Mouse (Mus musculus) common myeloid progenitor, adult 5-6 weeks (primary cell): ENCODE data around the gene Lurap1l. TPM values are rescaled to one million over a fixed set of nuclear protein-coding genes. Genes with fewer than 3 reads are reported as not detected.
"Not testable (repeated sequence)": the region's sequence is repeated elsewhere in the genome, so short reads cannot be mapped to it uniquely, and the experiment has no call there.

Experiments used
- ATAC-seq: replicated peaks from 2 replicates; pipeline ENCODE4 v1.8.0; 2016; ENCODE audit warnings: low read depth, mild to moderate bottlenecking, moderate TSS enrichment, inconsistent platforms; ENCODE audit not compliant: poor library complexity, severe bottlenecking
- total RNA-seq: library from RNA; stranded (forward); fragments of 200-1000, 187-1606 nt; gene quantifications from 2 replicates; pipeline ENCODE4 v1.2.3, GENCODE M21; 2017

Gene Lurap1l
- total RNA-seq, 1 experiment from 2014 or later, result not detected

DNA sequence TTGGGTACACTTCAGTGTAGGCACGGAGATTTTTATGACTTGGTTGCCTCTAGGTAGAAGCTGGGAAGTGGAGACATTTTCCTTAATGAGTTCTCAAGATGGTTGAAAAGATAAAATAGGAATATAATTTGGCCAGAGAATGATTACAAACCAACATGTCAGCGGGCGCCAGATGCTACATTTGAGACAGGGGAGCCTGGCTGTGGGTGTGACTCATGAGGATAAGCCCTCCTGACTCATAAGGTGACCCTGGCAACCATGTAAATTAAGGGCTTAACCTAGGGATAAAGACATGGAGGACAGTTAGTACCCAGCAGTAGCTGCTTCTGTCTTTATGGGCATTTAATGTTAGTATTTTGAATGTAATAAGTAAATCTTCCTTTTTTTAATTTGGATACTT is 6.2 kb downstream of the Lurap1l start:
- ATAC-seq, result no peak

DNA sequence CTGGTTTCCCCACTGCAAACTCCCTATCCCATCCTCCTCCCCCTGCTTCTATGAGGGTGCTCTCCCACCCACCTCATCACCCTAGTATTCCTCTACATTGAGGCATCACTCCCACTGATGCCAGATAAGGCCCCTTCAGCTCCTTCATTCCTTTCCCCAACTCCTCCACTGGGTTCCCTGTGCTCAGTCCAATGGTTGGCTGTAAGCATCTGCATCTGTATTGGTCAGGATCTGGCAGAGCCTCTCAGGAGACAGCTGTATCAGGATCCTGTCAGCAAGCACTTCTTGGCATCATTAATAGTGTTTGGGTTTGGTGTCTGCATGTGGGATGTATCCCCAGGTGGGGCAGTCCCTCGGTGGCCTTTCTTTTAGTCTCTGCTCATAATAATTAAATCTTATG is 6.7 kb downstream of the Lurap1l start:
- not testable (repeated sequence) for ATAC-seq

DNA sequence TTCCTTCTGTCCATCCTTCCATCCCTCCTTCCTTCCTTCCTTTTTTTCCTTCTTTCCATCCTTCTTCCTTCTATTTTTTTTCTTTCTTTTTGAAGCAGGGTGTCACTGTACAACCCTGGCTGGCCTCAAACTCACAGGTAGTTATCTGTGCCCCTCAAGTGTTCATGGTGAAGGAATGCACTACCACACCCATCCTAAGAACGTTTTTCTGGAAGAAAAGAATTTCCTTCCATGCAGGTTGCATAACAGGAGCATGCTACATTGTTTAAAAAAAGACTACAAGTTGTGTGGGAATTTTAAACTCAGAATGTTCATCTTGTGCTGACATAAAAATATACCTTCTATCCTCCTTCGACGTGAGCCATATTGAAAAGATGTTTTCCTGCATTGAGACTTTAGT is 7.4 kb downstream of the Lurap1l start:
- no peak for ATAC-seq

DNA sequence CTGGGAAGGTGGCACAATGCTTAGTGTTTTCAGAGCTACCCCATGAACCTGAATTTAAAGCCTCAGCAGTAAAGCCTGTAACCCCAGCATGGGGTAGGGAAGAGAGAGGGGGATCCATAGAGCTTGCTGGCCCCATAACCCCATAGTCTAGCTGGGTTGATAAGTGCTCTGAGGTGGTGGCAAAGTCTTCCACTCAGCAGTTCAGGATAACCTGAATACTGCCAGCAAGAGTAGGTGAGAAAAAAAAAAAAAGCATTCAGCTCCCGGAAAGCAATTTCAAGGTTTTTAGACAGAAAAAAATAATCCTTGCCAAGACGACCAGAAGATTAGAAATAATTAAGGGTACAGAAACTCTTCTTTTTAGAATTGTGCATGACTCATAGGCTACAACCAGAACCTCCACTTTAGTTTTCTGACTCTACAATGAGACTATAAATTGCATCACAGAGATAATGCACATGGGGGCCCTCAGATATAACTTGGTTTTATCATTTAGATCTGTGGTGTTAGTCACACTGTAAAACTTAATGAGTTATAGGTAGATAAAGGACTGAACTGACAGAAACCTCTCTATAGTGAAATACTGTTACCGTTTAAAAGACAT is 8.2 kb downstream of the Lurap1l start:
- ATAC-seq, result no peak

DNA sequence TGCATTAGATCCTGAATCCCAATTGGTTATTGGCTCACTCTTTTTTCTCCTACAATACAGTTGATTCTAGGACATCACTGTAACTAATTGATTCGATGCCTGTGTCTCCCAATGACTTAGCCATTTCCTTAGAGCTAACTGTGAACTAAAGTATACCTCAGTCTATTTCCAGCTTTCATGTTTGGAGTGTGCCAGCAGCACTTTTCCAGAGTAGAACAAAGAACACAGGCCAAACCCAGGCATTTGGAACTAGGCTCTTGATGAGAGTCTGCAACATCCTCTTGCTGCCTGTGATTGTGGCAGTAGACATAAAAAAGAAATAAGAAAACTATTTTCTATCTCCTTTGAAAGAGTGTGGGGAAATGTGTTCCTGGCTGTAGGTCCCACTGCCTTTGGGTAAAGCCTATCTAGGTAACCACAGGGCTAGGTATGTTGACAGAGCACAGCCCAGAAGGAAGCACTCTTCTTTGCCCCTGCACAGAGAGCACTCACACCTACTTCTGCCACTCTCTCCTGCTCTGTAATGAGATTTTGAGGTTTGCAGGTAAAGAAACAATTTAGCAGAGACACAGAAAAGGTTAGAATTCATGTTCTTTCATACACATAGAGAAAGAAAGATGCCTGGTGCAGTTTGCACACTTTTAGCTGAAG is 8.9 kb downstream of the Lurap1l start:
- no peak for ATAC-seq

DNA sequence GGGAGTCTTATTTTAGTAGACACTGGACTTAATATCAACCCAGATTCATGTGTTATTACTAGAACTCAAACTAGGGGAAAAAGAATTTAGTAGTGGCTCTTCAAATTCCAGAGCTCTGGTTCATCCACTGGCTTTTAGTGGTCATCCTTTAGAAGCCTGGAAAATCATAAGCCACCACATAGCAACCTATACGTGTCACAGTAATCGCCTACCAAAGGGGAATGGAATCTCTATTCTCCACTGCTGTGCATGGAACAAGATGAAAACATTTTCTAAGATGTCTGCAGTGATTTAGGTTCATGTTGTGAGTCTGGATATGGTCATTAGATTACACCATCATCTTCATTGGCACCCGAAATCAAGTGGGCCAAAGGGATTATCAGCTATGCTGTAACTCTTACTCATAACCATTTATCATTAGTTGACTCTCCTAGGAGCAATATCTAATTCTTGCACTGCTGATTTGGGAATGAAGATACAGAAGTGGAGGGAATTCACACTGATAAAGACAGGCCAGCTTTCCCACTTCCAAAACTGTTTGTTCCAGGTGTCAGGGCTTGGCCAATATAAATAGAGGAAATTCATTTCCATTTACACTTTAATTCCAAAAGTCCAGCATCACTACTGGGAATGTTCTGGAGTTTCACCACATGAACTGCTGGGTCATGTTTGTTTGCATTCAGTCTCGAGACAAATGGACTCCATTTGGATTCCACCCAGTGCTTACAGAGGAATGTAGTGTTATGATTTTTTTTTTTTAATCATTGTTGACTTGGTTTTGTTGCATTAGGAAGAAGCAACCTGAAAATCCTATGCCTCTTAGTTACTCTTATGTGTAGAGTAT is 11.4 kb downstream of the Lurap1l start:
- ATAC-seq, result no peak

DNA sequence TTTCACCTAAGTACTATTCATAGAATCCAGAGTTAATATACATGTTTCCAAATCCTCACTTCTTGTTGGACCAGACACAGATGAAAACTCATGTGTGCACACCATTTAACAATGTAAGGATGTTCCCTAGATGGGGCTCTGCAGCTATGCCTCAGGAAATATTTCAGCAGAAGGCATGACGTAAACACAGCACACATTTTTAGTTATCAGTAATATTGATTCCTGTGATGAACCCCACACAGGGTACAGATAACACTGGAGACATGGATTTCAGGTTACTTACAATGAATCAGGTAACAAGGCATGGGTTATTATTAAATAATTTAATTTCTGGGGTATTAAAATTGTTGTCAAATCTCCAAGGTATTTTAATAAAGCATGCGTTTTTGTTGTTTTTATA is 12.2 kb downstream of the Lurap1l start:
- no peak for ATAC-seq

DNA sequence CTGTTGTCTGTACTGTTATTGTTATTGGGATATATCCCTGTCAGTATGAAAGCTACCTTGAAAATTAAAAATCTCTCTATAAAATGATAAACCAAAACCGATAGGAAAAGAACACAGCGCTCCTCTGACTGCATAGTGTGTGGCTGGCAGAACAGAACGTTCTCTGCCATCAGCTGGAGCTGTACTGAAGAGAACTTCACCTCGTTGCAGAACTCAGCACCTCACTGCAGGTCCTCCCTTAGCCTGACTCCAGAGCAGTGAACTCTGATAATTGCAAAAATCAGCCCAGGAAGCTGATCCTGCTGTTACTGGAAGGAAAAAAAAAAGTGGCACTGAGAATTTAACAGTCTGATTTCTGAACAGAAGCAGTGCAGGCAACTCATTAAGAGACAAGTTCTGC is 14.4 kb downstream of the Lurap1l start:
- ATAC-seq, result no peak

DNA sequence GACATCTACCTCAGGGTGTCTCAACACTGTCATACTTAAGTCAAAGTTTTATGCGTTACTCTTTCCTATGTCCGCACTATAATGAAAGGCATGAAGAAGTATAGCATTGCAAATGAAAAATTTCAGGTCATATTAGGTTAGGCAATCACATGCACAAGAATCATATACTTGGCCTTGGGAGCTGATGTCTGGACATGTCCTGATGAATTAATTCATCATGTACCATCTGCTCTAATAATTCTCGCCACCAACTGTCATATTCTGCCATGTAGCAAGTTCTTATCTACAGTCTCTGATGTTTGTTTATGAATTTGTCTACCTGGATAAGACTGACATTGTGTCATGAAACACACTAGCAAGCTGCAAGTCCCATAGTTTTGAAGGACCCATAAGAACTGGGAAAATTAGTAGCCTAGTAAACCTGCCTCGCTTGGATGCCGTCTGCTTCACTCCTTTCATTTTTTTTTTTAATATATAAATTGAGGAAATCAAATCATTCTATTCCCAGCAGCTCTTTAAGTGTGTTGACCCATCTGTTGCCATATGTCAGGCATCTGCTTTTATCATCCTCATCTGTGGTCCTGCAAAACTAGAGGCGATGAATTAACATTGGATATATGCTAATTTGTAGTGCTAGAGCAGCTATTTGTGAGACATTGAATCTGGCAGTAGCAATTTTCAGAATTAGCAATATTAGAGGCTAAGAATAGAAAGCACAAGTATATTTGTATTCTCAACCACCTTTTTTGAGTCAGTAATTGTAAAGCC is 15.5 kb downstream of the Lurap1l start:
- ATAC-seq, result no peak

DNA sequence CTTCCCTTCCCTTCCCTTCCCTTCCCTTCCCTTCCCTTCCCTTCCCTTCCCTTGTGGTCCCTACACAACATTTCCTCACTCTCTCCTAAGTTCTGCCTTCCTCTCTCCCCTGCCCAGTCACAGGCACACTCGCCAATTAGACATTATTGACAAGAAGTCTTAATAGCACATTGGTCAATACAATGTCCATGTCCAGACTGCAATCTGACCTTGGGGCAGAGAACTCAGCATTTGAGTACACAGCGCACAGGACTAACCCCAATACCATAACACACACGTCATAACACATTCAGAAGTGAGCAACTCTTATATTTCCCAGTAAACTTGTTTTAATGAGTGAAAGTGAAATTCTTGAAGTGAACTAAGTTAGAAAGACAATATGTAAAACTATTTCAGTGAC is 24.3 kb downstream of the Lurap1l start:
- ATAC-seq, result no peak

DNA sequence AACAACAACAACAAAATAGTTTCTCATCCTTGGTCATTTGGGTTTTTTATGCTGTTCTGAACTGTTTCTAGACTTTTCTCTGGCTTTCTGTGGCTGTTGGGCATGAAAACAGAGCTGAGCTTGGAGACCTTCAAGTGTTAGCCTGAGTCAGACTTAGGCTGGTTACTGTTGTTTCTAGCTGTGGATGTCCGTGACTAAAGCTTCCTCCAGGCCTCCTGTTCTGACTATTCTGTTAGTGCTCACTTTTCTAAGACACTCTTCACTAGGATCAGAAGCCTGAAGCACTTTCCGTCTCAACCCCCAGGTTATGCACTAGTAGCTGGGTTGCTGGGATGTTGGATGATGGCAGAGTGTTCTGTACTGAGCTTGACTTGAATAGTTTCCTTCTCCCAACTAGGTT is 28.7 kb downstream of the Lurap1l start:
- ATAC-seq, result no peak

DNA sequence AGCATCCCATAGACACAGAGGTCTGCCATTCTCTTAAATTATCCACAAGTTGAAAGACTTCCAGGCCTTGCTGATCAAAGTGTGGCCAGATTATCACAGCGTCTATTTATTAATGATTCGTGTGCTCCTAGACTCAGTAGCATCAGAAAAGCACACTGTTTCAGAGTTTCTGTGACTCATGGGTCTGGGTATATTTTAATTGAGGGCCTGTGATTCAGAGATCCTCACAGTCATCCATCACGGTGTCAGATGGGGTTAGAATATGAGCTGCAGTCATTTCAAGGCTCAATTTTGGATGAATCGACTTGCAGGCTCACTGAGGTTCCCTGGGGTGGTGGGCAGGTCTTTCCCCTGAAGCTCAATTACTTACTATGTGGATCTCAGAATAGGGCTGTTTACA is 30.5 kb downstream of the Lurap1l start:
- ATAC-seq, result no peak

DNA sequence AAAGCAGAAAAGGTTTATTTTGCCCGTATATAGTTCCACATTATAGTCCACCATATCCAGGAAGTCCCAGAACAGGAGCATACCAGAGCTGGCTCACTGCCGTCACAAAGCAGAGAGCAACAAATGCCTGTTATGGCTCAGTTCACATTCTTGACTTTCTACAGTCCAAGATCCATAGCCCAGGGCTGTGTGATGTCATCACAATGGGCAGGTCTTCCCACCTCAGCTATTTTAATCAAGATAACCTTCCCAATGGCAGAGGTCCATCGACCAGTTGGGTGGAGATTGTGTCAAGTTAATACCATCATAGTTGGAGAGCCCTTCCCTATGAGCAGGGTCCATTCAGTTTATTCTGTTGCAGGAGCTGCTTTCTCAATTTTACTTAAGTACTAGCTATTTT is 31.5 kb downstream of the Lurap1l start:
- no peak for ATAC-seq

DNA sequence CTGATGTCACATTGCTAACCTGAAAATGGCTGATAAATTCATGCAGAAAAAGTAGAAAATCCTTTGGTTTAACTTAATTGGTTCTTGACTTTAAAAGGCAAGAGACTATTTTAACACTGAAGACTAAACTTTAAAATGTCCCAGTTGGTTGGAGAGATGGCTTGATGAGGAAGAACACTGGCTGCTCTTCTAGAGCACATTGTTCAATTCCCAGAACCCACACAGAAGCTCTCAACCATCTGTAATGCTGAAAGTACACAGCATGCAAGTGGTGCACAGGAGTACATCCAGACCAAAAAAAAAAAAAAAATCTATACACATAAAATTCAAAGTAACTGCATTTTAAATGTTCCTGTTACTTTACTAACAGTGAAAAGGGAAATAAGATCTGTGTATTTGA is 34.2 kb downstream of the Lurap1l start:
- no peak for ATAC-seq

DNA sequence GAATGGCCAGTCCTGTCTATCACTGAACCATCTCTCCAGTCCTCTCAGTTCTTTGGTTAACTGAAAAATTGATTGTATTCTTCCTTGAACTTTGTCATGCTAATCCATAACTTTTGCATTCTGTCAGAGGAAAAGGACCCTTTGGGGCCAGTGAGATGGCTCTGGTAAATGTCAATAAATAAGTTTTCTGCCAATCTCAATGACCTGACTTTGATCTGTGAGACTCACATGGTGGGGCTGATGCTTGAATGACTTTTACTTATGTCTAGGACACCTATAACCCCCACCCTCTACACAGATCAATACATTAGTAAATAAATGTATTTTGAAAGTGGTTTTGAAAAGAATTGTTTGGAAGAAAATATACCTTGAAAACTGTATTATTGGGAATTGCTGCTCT is 38.7 kb downstream of the Lurap1l start:
- ATAC-seq, result no peak

DNA sequence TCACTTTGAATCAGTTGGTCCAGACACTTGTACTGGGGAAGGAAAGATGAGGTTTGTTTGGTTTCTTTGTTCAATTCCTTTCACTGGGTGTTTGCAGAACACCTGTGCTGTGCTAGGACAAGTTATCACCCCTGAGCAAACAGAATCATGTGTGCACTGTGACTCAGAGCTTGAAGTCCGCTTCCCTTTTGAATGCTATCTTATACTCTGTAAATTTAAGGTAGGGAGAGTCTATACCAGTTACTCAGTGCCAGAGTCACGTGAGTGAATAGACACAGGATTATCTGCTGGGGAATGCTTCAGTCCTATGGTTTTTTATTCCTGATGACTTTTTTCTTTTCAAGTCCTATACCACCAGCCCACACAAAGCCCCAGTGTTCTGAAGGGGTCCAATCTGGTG is 39.3 kb downstream of the Lurap1l start:
- no peak for ATAC-seq

DNA sequence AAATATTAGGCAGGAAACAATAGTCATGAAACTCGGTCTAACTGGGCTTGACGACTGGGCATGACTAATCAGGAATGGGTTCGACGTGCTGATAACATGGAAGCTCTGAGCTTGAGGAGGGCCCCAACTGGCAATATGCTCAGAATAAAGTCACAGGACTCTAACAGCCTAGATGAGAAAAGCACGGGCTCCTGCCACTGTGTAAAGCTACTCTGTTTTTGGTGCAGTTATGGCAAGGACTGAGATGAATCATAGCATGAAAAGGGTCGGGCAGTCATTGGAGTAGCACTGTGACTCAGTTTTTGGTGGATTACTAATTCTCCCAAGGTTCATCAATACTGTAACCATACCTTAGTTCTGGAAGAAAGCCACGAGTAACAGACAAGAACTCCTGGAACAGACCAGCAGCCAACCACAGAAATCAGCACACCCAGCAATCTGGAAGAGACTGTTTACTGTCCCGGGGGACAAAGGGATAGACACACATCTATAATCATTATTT is 39.9 kb downstream of the Lurap1l start:
- ATAC-seq, result no peak

DNA sequence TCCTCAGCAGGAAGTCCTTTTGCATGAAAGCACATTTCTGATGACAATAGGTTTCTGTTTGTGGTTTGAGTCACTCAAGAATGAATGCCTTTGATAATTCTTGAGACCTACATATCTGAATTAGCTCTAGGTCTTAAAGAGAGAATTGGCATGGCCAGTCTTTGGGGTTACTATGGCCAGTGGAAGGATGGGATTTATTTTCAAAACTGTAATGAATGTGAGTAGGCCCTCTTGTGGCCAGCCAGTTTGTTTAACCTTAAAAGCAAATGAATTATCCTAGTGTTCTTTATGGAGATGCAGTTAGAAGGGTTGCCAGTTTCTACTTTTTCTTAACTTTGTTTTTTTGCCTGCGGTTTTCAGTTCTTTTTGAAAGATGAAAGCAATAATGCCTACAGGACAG is 42.2 kb downstream of the Lurap1l start:
- no peak for ATAC-seq

DNA sequence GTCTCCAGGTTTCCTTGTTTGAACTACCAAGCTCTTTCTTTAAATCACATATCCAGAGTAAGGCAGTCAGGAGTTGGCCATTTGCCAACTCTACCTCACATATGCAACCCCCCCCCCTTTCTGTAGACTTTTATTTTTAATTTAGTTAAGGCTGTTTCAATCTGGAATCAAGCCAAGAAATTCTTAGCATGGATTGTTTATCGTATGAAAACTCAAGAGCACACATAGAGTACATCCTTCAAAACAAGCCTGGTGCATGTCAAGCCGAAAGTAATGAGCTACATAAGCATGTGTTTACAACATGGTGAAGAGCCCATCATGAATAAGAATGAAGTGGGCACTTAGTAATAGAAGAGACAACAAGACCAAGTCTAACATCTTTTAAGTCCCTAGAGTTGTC is 45.5 kb downstream of the Lurap1l start:
- no peak for ATAC-seq

DNA sequence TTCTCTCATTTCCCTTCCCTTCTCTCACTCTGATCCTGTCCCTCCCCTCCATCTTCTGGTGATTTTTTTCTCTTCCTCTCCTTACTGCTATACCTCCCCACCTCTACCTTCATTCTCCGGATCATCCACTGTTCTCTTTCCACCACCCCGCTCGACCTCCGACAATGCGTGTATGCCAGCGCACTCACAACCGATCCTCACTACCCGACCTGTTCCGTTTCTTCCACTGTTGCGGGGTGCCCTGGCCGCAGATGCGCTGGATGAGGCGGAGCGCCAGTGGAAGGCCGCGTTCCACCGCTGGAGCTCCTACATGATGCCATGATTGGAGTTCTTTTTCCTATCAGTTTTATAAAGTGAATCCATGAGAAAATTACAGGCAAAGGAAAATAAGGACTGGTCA is 57.1 kb downstream of the Lurap1l start:
- ATAC-seq, result no peak

DNA sequence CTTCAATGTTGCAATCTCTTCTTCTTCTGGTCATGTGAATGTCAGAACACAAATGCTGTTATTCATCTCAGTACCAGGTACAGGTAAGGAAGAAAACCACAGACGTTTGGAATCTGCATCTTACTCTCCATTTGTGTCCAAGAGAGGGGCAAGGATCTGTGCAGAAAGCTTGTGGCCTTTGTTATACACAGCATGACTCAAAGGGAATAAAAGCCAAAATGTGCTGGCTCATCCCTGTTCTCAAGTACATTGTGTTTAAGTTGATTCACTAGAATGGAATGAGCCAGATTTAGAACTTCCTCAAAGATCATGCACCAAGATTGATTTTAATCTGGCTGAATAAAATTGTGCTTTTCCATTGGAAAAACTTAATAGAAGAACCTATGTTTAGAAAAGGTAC is 61.4 kb downstream of the Lurap1l start:
- ATAC-seq, result no peak
